Mouse (Mus musculus): Measurements from ENCODE around the gene 4933425L06Rik. TPM values are rescaled to one million over a fixed set of nuclear protein-coding genes. Genes with fewer than 3 reads are reported as not detected.

The 4933425L06Rik gene
- not detected in 3 replicates for total RNA-seq (2017)

GRCm38 (mm10) chr13:105081862-105082261 lies at the start of gene 4933425L06Rik:
4933425L06Rik (plus strand) TSS chr13:105082122.
- ATAC-seq (replicated peaks; ENCODE audit: insufficient number of reproducible peaks, low FRiP score, low TSS enrichment, poor library complexity, severe bottlenecking) = no peak

GRCm38 (mm10) chr13:105037816-105038215 lies 44.1 kb upstream of the 4933425L06Rik start:
- ATAC-seq (replicated peaks; ENCODE audit: insufficient number of reproducible peaks, low FRiP score, low TSS enrichment, poor library complexity, severe bottlenecking) = no peak

- ATAC-seq (replicated peaks; ENCODE audit: insufficient number of reproducible peaks, low FRiP score, low TSS enrichment, poor library complexity, severe bottlenecking) = no peak
Measured at GRCm38 (mm10) chr13:105038334-105038733, 43.6 kb upstream of the 4933425L06Rik start.

- no peak for ATAC-seq (replicated peaks; ENCODE audit: insufficient number of reproducible peaks, low FRiP score, low TSS enrichment, poor library complexity, severe bottlenecking)
Measured at GRCm38 (mm10) chr13:105043882-105044281, 38.0 kb upstream of the 4933425L06Rik start.

GRCm38 (mm10) chr13:105047377-105047776 lies 34.5 kb upstream of the 4933425L06Rik start:
- no peak for ATAC-seq (replicated peaks; ENCODE audit: insufficient number of reproducible peaks, low FRiP score, low TSS enrichment, poor library complexity, severe bottlenecking)

GRCm38 (mm10) chr13:105048662-105049061 lies 33.3 kb upstream of the 4933425L06Rik start:
- ATAC-seq (replicated peaks; ENCODE audit: insufficient number of reproducible peaks, low FRiP score, low TSS enrichment, poor library complexity, severe bottlenecking) = no peak

- ATAC-seq (replicated peaks; ENCODE audit: insufficient number of reproducible peaks, low FRiP score, low TSS enrichment, poor library complexity, severe bottlenecking) = no peak
Measured at GRCm38 (mm10) chr13:105051432-105051831, 30.5 kb upstream of the 4933425L06Rik start.

GRCm38 (mm10) chr13:105053618-105054017 lies 28.3 kb upstream of the 4933425L06Rik start:
- ATAC-seq (replicated peaks; ENCODE audit: insufficient number of reproducible peaks, low FRiP score, low TSS enrichment, poor library complexity, severe bottlenecking) = no peak

GRCm38 (mm10) chr13:105054181-105054940 lies 27.6 kb upstream of the 4933425L06Rik start, which contains the start of gene Rgs7bp:
Rgs7bp (minus strand) TSS chr13:105054930.
- peak; percentile 42; the same call in 1 of the 2 replicates for ATAC-seq (replicated peaks; ENCODE audit: insufficient number of reproducible peaks, low FRiP score, low TSS enrichment, poor library complexity, severe bottlenecking)

GRCm38 (mm10) chr13:105054941-105055309 lies 27.0 kb upstream of the 4933425L06Rik start:
- no peak for ATAC-seq (replicated peaks; ENCODE audit: insufficient number of reproducible peaks, low FRiP score, low TSS enrichment, poor library complexity, severe bottlenecking)

- ATAC-seq (replicated peaks; ENCODE audit: insufficient number of reproducible peaks, low FRiP score, low TSS enrichment, poor library complexity, severe bottlenecking) = no peak
Measured at GRCm38 (mm10) chr13:105055374-105055773, 26.5 kb upstream of the 4933425L06Rik start.

- no peak for ATAC-seq (replicated peaks; ENCODE audit: insufficient number of reproducible peaks, low FRiP score, low TSS enrichment, poor library complexity, severe bottlenecking)
Measured at GRCm38 (mm10) chr13:105066119-105066518, 15.8 kb upstream of the 4933425L06Rik start.

- peak; percentile 47; the same call in 1 of the 2 replicates for ATAC-seq (replicated peaks; ENCODE audit: insufficient number of reproducible peaks, low FRiP score, low TSS enrichment, poor library complexity, severe bottlenecking)
Measured at GRCm38 (mm10) chr13:105066890-105067845, 14.8 kb upstream of the 4933425L06Rik start.

GRCm38 (mm10) chr13:105089276-105089675 lies 7.4 kb downstream of the 4933425L06Rik start:
- ATAC-seq (replicated peaks; ENCODE audit: insufficient number of reproducible peaks, low FRiP score, low TSS enrichment, poor library complexity, severe bottlenecking) = no peak

GRCm38 (mm10) chr13:105096316-105096715 lies 14.4 kb downstream of the 4933425L06Rik start:
- ATAC-seq (replicated peaks; ENCODE audit: insufficient number of reproducible peaks, low FRiP score, low TSS enrichment, poor library complexity, severe bottlenecking) = no peak

GRCm38 (mm10) chr13:105100705-105101104 lies 18.8 kb downstream of the 4933425L06Rik start:
- ATAC-seq (replicated peaks; ENCODE audit: insufficient number of reproducible peaks, low FRiP score, low TSS enrichment, poor library complexity, severe bottlenecking) = no peak

- ATAC-seq (replicated peaks; ENCODE audit: insufficient number of reproducible peaks, low FRiP score, low TSS enrichment, poor library complexity, severe bottlenecking) = no peak
Measured at GRCm38 (mm10) chr13:105104385-105104784, 22.5 kb downstream of the 4933425L06Rik start.

GRCm38 (mm10) chr13:105111599-105111998 lies 29.7 kb downstream of the 4933425L06Rik start:
- no peak for ATAC-seq (replicated peaks; ENCODE audit: insufficient number of reproducible peaks, low FRiP score, low TSS enrichment, poor library complexity, severe bottlenecking)

- no peak for ATAC-seq (replicated peaks; ENCODE audit: insufficient number of reproducible peaks, low FRiP score, low TSS enrichment, poor library complexity, severe bottlenecking)
Measured at GRCm38 (mm10) chr13:105121617-105122016, 39.7 kb downstream of the 4933425L06Rik start.

Data from monocyte, adult 5-6 weeks (primary cell).